Mouse (Mus musculus): Measurements from ENCODE around the gene Olfr70. TPM values are rescaled to one million over a fixed set of nuclear protein-coding genes. Genes with fewer than 3 reads are reported as not detected.

Olfr70 gene
- polyA plus RNA-seq, 1 experiment from 2014 or later: not detected

GRCm38 (mm10) chr4:43703439-43703838, 2.8 kb upstream of the Olfr70 start:
- H3K4me3 ChIP-seq (ENCODE audit: low read depth, low read length): no peak overlapping the region
- no peak overlapping the region for H3K4me2 ChIP-seq (ENCODE audit: low read depth, severe bottlenecking)
- DNase-seq (ENCODE audit: low spot score): no peak
- no peak overlapping the region for H3K27ac ChIP-seq (replicated peaks; ENCODE audit: low read depth, low read length)
- no peaks in the 10 kb centered on the region for H3K4me1 ChIP-seq (ENCODE audit: control insufficient read depth, insufficient read depth, low read length)
- no peaks in the 10 kb centered on the region for H3K36me3 ChIP-seq (ENCODE audit: control insufficient read depth, insufficient read depth, low read length)
- H3K27me3 ChIP-seq (ENCODE audit: control insufficient read depth, insufficient read depth, low read length): no peaks in the 10 kb centered on the region
- no peak for ATAC-seq (ENCODE audit: insufficient number of reproducible peaks, low FRiP score, low TSS enrichment, low read depth)
- H3K9me3 ChIP-seq (ENCODE audit: control insufficient read depth, low read length): no peaks in the 10 kb centered on the region
- no peak overlapping the region for H3K9ac ChIP-seq (ENCODE audit: low read length)
- 67% methylated on average over 6 of the region's 6 CpGs for WGBS

GRCm38 (mm10) chr4:43696561-43696960, 4.0 kb downstream of the Olfr70 start:
- no peak overlapping the region for H3K4me2 ChIP-seq (ENCODE audit: low read depth, severe bottlenecking)
- H3K4me3 ChIP-seq (ENCODE audit: low read depth, low read length): no peak overlapping the region
- H3K27ac ChIP-seq (replicated peaks; ENCODE audit: low read depth, low read length): no peak overlapping the region
- no peak overlapping the region for H3K9ac ChIP-seq (ENCODE audit: low read length)
- ATAC-seq (ENCODE audit: insufficient number of reproducible peaks, low FRiP score, low TSS enrichment, low read depth): no peak
- no peaks in the 10 kb centered on the region for H3K27me3 ChIP-seq (ENCODE audit: control insufficient read depth, insufficient read depth, low read length)
- no peaks in the 10 kb centered on the region for H3K9me3 ChIP-seq (ENCODE audit: control insufficient read depth, low read length)
- H3K36me3 ChIP-seq (ENCODE audit: control insufficient read depth, insufficient read depth, low read length): no peaks in the 10 kb centered on the region
- DNase-seq (ENCODE audit: low spot score): no peak
- H3K4me1 ChIP-seq (ENCODE audit: control insufficient read depth, insufficient read depth, low read length): no peaks in the 10 kb centered on the region
- WGBS: 93% methylated on average over 13 of the region's 13 CpGs

- 42% methylated on average over 9 of the region's 9 CpGs for WGBS
- H3K4me1 ChIP-seq (ENCODE audit: control insufficient read depth, insufficient read depth, low read length): no peaks in the 10 kb centered on the region
- DNase-seq (ENCODE audit: low spot score): no peak
- no peak overlapping the region for H3K4me2 ChIP-seq (ENCODE audit: low read depth, severe bottlenecking)
- H3K36me3 ChIP-seq (ENCODE audit: control insufficient read depth, insufficient read depth, low read length): no peaks in the 10 kb centered on the region
- H3K9ac ChIP-seq (ENCODE audit: low read length): no peak overlapping the region
- no peak overlapping the region for H3K4me3 ChIP-seq (ENCODE audit: low read depth, low read length)
- no peaks in the 10 kb centered on the region for H3K27me3 ChIP-seq (ENCODE audit: control insufficient read depth, insufficient read depth, low read length)
- H3K27ac ChIP-seq (replicated peaks; ENCODE audit: low read depth, low read length): no peak overlapping the region
- ATAC-seq (ENCODE audit: insufficient number of reproducible peaks, low FRiP score, low TSS enrichment, low read depth): no peak
- no peaks in the 10 kb centered on the region for H3K9me3 ChIP-seq (ENCODE audit: control insufficient read depth, low read length)
These were observed 5.3 kb downstream of the Olfr70 start for GRCm38 (mm10) chr4:43695249-43695671.

GRCm38 (mm10) chr4:43694439-43695248, 6.0 kb downstream of the Olfr70 start:
- WGBS: 83% methylated on average over 1 of the region's 1 CpGs
- Histone ChIP-seq H3K4me3 (ENCODE audit: low read depth, low read length) (no peak overlapping the region), H3K4me1 (ENCODE audit: control insufficient read depth, insufficient read depth, low read length) (no peaks in the 10 kb centered on the region), H3K27me3 (ENCODE audit: control insufficient read depth, insufficient read depth, low read length) (no peaks in the 10 kb centered on the region), H3K4me2 (ENCODE audit: low read depth, severe bottlenecking) (no peak overlapping the region), H3K9me3 (ENCODE audit: control insufficient read depth, low read length) (no peaks in the 10 kb centered on the region), H3K36me3 (ENCODE audit: control insufficient read depth, insufficient read depth, low read length) (no peaks in the 10 kb centered on the region), H3K9ac (ENCODE audit: low read length) (no peak overlapping the region), H3K27ac (replicated peaks; ENCODE audit: low read depth, low read length) (no peak overlapping the region)
- DNase-seq (ENCODE audit: low spot score) (no peak), ATAC-seq (ENCODE audit: insufficient number of reproducible peaks, low FRiP score, low TSS enrichment, low read depth) (no peak)

- Histone ChIP-seq H3K36me3 (ENCODE audit: control insufficient read depth, insufficient read depth, low read length) (no peaks in the 10 kb centered on the region), H3K4me3 (ENCODE audit: low read depth, low read length) (no peak overlapping the region), H3K4me2 (ENCODE audit: low read depth, severe bottlenecking) (no peak overlapping the region), H3K9ac (ENCODE audit: low read length) (no peak overlapping the region), H3K27ac (replicated peaks; ENCODE audit: low read depth, low read length) (no peak overlapping the region), H3K9me3 (ENCODE audit: control insufficient read depth, low read length) (no peaks in the 10 kb centered on the region), H3K27me3 (ENCODE audit: control insufficient read depth, insufficient read depth, low read length) (no peaks in the 10 kb centered on the region), H3K4me1 (ENCODE audit: control insufficient read depth, insufficient read depth, low read length) (no peaks in the 10 kb centered on the region)
- WGBS: 72% methylated on average over 5 of the region's 5 CpGs
- no peak for ATAC-seq (ENCODE audit: insufficient number of reproducible peaks, low FRiP score, low TSS enrichment, low read depth)
- DNase-seq (ENCODE audit: low spot score): no peak
These were observed 6.8 kb downstream of the Olfr70 start for GRCm38 (mm10) chr4:43693806-43694241.

- Histone ChIP-seq H3K9ac (ENCODE audit: low read length) (no peak overlapping the region), H3K27me3 (ENCODE audit: control insufficient read depth, insufficient read depth, low read length) (no peaks in the 10 kb centered on the region), H3K4me2 (ENCODE audit: low read depth, severe bottlenecking) (no peak overlapping the region), H3K4me3 (ENCODE audit: low read depth, low read length) (no peak overlapping the region), H3K36me3 (ENCODE audit: control insufficient read depth, insufficient read depth, low read length) (0 out of 2 replicates have a peak, but pooled peaks cover 2% of the 10 kb centered on the region), H3K27ac (replicated peaks; ENCODE audit: low read depth, low read length) (no peak overlapping the region), H3K4me1 (ENCODE audit: control insufficient read depth, insufficient read depth, low read length) (no peaks in the 10 kb centered on the region), H3K9me3 (ENCODE audit: control insufficient read depth, low read length) (no peaks in the 10 kb centered on the region)
- no peak for DNase-seq (ENCODE audit: low spot score)
- 87% methylated on average over 5 of the region's 5 CpGs for WGBS
- ATAC-seq (ENCODE audit: insufficient number of reproducible peaks, low FRiP score, low TSS enrichment, low read depth): no peak
These were observed 9.6 kb downstream of the Olfr70 start for GRCm38 (mm10) chr4:43691026-43691425.

- Histone ChIP-seq H3K4me1 (ENCODE audit: control insufficient read depth, insufficient read depth, low read length) (no peaks in the 10 kb centered on the region), H3K4me3 (ENCODE audit: low read depth, low read length) (no peak overlapping the region), H3K27me3 (ENCODE audit: control insufficient read depth, insufficient read depth, low read length) (no peaks in the 10 kb centered on the region), H3K9ac (ENCODE audit: low read length) (no peak overlapping the region), H3K4me2 (ENCODE audit: low read depth, severe bottlenecking) (no peak overlapping the region), H3K27ac (replicated peaks; ENCODE audit: low read depth, low read length) (no peak overlapping the region), H3K9me3 (ENCODE audit: control insufficient read depth, low read length) (no peaks in the 10 kb centered on the region), H3K36me3 (ENCODE audit: control insufficient read depth, insufficient read depth, low read length) (0 out of 2 replicates have a peak, but pooled peaks cover 2% of the 10 kb centered on the region)
- 95% methylated on average over 17 of the region's 17 CpGs for WGBS
- ATAC-seq (ENCODE audit: insufficient number of reproducible peaks, low FRiP score, low TSS enrichment, low read depth) (no peak), DNase-seq (ENCODE audit: low spot score) (no peak)
These were observed 10.6 kb downstream of the Olfr70 start for GRCm38 (mm10) chr4:43690021-43690420.

- no peaks in the 10 kb centered on the region; the same call in 1 of the 2 replicates for H3K36me3 ChIP-seq (ENCODE audit: control insufficient read depth, insufficient read depth, low read length)
These were observed 21.1 kb downstream of the Olfr70 start for GRCm38 (mm10) chr4:43679416-43680043.

More at GRCm38 (mm10) chr4:43679416-43680043, 21.1 kb downstream of the Olfr70 start:
- no peaks in the 10 kb centered on the region for H3K27me3 ChIP-seq (ENCODE audit: control insufficient read depth, insufficient read depth, low read length)
- no peak overlapping the region for H3K9ac ChIP-seq (ENCODE audit: low read length)
- H3K27ac ChIP-seq (replicated peaks; ENCODE audit: low read depth, low read length): no peak overlapping the region
- no peak overlapping the region for H3K4me3 ChIP-seq (ENCODE audit: low read depth, low read length)
- 83% methylated on average over 7 of the region's 7 CpGs for WGBS
- H3K9me3 ChIP-seq (ENCODE audit: control insufficient read depth, low read length): no peaks in the 10 kb centered on the region
- DNase-seq (ENCODE audit: low spot score) (no peak), ATAC-seq (ENCODE audit: insufficient number of reproducible peaks, low FRiP score, low TSS enrichment, low read depth) (no peak)
- H3K4me1 ChIP-seq (ENCODE audit: control insufficient read depth, insufficient read depth, low read length): no peaks in the 10 kb centered on the region
- H3K4me2 ChIP-seq (ENCODE audit: low read depth, severe bottlenecking): no peak overlapping the region

All from limb, embryonic 11.5 days (tissue).